Mouse (Mus musculus): ENCODE results near the gene Mpzl1. TPM values are rescaled to one million over a fixed set of nuclear protein-coding genes. Genes with fewer than 3 reads are reported as not detected.

Gene Mpzl1
- polyA plus RNA-seq, 1 experiment, result 0.53 TPM

DNA sequence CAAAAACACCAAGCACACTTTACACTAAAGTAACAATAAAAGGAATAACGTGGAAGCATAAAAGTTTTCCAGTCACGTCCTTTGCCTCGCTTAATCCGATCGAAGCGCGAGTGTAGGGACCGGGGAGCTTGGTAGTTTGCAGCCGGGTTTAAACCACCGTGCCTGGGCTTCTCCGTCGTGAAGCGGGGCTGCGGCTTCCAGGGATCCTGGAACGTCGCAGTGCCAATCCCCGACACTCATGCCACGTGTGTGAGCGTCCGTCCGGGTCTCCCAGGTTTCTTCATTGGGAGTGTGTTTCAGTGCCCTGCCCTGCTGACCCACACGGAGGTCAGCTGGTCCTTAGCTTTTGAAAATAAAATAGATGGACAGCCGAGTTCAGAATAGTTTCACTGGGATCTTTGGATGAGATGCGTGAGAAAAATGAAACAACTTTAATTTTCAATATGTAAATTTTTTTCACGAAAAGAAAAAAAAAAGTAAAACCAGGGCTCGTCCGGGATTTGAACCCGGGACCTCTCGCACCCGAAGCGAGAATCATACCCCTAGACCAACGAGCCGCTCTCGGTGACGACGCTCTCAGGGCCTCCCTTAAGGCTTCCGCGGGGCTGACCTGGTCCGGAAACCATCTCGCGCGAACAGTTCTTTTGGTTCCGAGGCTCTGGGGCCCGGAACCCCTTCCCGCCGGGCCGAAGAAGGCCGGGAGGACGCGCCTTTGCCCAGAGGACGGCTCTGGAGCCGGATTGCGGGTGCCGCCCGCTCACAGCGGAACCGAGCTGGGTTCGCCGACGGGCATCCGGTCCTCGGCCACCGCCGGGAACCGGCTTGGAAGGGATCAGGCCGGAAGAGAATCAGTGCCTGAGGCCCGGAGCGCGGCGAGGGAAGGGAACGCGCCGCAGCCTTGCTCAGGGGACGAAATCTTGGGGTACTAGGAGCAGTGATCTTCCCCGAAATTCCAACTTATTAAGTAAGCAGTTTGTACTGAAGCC is 7.7 kb upstream of the Mpzl1 start:
- no peak; the same call in 1 of the 2 replicates for TF ChIP-seq FLI1 (IDR thresholded peaks at IDR 0.05; ENCODE audit: low read length)
- TF ChIP-seq GATA1 (IDR thresholded peaks at IDR 0.05; ENCODE audit: borderline replicate concordance, low read length), result no peak

DNA sequence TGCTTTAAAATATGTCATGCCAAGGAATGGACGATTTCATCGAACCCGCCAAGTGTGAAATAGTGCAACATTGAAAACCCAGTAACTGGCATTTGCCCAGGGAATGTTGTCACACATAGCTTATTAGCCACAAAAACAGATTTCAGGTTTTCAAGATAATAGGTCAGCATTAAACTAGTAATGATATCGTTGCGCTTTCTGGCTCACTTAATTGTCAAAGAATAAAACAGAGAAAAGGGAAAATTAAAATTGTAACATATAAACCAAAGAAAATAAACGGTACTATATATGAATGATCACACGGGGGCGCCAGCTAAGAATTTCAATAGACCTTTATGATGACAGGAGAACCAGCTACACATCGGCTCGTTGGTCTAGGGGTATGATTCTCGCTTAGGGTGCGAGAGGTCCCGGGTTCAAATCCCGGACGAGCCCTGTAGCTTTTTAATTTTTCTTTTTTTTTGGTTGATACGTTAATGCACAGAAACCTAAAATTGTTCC is 7.0 kb upstream of the Mpzl1 start:
- Histone ChIP-seq H3K9me3 (no peaks in the 10 kb centered on the region), H3K27me3 (replicated peaks) (peaks cover 42% of the 10 kb centered on the region), H3K4me3 (replicated peaks) (peak overlapping the region; percentile 93), H3K4me1 (peaks cover 24% of the 10 kb centered on the region), H3K36me3 (replicated peaks; ENCODE audit: low read length) (no peaks in the 10 kb centered on the region)
- no peak for TF ChIP-seq FLI1 (IDR thresholded peaks at IDR 0.05; ENCODE audit: low read length)
- no peak for TF ChIP-seq GATA1 (IDR thresholded peaks at IDR 0.05; ENCODE audit: borderline replicate concordance, low read length)

More for the DNA sequence above, 7.7 kb upstream of the Mpzl1 start:
- Histone ChIP-seq H3K4me3 (replicated peaks) (peak overlapping the region; percentile 93), H3K36me3 (replicated peaks; ENCODE audit: low read length) (no peaks in the 10 kb centered on the region), H3K27me3 (replicated peaks) (peaks cover 44% of the 10 kb centered on the region), H3K9me3 (peaks cover 1% of the 10 kb centered on the region), H3K4me1 (peaks cover 24% of the 10 kb centered on the region)

DNA sequence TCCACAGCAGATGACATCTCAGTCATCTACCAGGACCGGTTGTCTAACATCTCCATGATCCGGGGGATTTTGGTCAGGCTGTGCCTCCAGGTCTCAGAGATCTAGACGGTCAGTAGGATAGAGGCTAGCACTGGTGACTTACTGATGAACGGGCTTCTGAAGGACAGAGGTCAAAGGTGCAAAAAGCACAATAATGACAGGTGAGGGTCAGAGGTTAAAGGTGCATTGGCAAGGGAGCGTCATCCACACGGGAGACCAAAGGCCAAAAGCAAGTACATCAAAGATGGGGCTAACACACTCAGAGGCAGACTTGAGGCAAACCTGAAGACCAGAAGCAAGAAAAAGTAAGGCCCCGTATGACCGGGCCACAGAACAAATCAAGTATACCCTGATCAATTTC is 2.0 kb upstream of the Mpzl1 start:
- TF ChIP-seq FLI1 (IDR thresholded peaks at IDR 0.05; ENCODE audit: low read length), result no peak
- TF ChIP-seq GATA1 (IDR thresholded peaks at IDR 0.05; ENCODE audit: borderline replicate concordance, low read length), result no peak
- H3K9me3 ChIP-seq, result no peaks in the 10 kb centered on the region
- H3K36me3 ChIP-seq (replicated peaks; ENCODE audit: low read length), result no peaks in the 10 kb centered on the region
- peaks cover 54% of the 10 kb centered on the region for H3K27me3 ChIP-seq (replicated peaks)
- no peak overlapping the region for H3K4me3 ChIP-seq (replicated peaks)
- peaks cover 32% of the 10 kb centered on the region for H3K4me1 ChIP-seq

DNA sequence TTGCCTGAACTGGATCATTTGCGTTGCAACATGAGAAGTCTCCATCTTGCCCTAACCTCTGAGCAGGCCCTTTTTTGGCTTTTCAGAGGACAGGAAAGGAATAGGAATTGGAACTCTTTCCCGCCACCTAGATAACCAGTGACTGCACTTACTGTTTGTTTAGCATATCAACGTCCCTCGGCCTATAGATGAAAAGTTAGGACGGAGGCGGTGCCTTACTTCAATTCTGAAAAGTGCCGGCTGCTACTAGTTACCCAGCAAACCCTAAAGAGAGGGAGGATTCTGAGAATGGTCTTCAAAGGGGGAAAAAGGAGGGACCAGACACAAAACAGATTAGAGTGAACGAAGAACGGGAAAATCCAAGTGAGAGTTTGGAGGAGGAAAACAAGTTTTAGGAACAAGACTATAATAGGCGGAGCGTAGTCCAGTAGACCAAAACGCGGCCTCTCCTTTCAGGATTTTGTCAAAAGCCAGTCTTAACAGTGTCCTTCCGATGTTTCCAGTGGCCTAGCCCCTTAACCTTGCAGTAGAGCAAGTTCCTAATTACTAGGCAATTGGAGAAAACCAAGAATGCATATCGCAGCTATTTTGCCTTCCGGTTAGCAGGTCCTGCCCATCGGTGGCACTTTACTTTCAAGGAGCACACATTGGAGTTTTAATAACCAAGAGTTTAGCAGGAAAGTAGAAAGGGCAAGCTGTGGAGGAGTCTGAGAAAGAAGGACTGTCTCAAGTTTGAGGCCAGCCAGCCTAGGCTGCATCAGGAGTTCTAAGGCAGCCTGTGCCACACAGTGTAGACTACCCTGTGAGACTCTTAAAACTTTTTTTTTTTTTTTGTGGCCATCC is 938 bp upstream of the Mpzl1 start:
- H3K4me1 ChIP-seq, result peaks cover 35% of the 10 kb centered on the region
- H3K9me3 ChIP-seq, result no peaks in the 10 kb centered on the region
- peaks cover 59% of the 10 kb centered on the region for H3K27me3 ChIP-seq (replicated peaks)
- H3K4me3 ChIP-seq (replicated peaks), result peak overlapping the region; percentile 92
- no peaks in the 10 kb centered on the region for H3K36me3 ChIP-seq (replicated peaks; ENCODE audit: low read length)
- TF ChIP-seq FLI1 (IDR thresholded peaks at IDR 0.05; ENCODE audit: low read length), result no peak
- TF ChIP-seq GATA1 (IDR thresholded peaks at IDR 0.05; ENCODE audit: borderline replicate concordance, low read length), result no peak

DNA sequence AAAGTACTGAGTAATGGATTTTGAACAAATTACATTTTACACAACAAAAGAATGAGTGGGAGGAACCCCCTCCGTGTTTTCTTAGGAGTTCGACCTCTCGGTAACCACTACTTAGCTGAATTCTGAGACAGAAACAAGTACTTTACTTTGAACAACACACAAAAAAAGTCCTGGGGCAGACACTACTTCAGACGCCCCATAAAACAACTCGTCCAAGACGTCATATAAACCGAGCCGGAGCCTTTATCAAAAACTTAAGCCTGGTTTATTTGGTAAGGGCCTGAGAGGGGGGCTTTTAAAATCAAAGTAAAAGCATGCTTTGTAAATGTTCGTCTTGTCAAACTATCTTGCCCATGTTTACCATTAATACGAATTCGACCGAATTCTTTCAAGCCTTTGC is 993 bp downstream of the Mpzl1 start:
- H3K9me3 ChIP-seq, result no peaks in the 10 kb centered on the region
- no peaks in the 10 kb centered on the region for H3K36me3 ChIP-seq (replicated peaks; ENCODE audit: low read length)
- no peak overlapping the region for H3K4me3 ChIP-seq (replicated peaks)
- peaks cover 69% of the 10 kb centered on the region for H3K27me3 ChIP-seq (replicated peaks)
- H3K4me1 ChIP-seq, result peaks cover 40% of the 10 kb centered on the region
- no peak for TF ChIP-seq FLI1 (IDR thresholded peaks at IDR 0.05; ENCODE audit: low read length)
- TF ChIP-seq GATA1 (IDR thresholded peaks at IDR 0.05; ENCODE audit: borderline replicate concordance, low read length), result no peak

DNA sequence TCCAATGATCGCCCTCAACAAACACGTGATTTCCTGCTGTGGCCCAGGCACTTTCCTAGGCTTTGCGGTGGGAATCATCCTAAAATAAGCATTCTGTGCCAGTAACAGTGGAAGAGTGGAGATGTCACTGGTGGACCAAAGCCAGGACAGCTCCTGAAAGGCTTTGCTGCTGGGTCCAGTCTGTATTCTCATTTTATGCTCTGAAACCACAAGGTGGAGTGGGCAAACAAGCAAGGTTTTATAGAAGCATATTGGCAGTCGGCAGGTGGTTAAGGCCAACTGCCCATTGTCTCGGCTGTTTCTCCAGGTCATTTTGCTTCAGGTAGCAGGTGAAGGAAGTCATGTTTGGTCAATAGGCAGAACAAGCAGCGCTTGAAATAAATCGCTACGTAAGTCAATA is 3.2 kb downstream of the Mpzl1 start:
- H3K9me3 ChIP-seq, result no peaks in the 10 kb centered on the region
- no peaks in the 10 kb centered on the region for H3K36me3 ChIP-seq (replicated peaks; ENCODE audit: low read length)
- H3K4me3 ChIP-seq (replicated peaks), result no peak overlapping the region
- H3K4me1 ChIP-seq, result peaks cover 44% of the 10 kb centered on the region
- peaks cover 67% of the 10 kb centered on the region for H3K27me3 ChIP-seq (replicated peaks)
- TF ChIP-seq GATA1 (IDR thresholded peaks at IDR 0.05; ENCODE audit: borderline replicate concordance, low read length), result no peak
- TF ChIP-seq FLI1 (IDR thresholded peaks at IDR 0.05; ENCODE audit: low read length), result no peak

DNA sequence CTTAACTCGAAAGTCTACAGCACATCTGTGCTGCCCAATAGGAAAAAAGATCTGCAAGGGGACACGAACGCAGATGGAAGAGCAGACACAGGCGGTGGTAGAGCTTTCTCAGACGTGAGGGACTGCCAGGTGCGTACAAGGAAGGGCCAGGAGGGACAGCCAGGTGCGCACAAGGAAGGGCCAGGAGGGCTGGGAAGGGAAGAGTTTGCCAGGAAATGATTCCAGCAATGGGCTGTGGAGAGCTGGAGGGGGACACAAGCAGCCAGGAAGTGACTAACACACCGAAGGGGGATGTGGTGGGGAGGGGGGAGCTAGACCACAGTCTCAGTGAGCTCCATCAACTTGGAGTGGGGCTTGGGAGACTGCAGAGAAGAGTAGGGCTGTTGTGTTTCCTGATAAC is 4.4 kb downstream of the Mpzl1 start:
- peaks cover 42% of the 10 kb centered on the region for H3K4me1 ChIP-seq
- H3K27me3 ChIP-seq (replicated peaks), result peaks cover 62% of the 10 kb centered on the region
- no peak for TF ChIP-seq GATA1 (IDR thresholded peaks at IDR 0.05; ENCODE audit: borderline replicate concordance, low read length)
- TF ChIP-seq FLI1 (IDR thresholded peaks at IDR 0.05; ENCODE audit: low read length), result no peak

DNA sequence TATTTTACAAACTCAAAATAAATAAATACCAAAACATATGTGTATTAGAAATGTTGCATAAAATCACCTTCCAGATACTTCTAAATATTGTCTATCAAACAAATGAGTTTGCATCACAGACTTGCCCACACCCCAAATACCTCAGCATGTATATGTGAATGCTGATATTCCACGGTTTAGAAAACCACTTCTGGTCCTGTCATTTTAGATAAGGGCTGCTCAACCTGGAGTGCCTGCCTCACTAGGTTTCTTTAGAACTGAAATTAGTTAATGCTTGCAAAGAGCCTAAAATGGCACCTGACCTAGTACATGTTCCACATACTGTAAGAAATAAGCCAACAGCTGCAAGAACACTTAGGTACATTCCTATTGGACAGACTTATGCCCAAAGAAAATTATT is 5.7 kb downstream of the Mpzl1 start:
- TF ChIP-seq FLI1 (IDR thresholded peaks at IDR 0.05; ENCODE audit: low read length), result no peak
- TF ChIP-seq GATA1 (IDR thresholded peaks at IDR 0.05; ENCODE audit: borderline replicate concordance, low read length), result no peak
- no peaks in the 10 kb centered on the region for H3K36me3 ChIP-seq (replicated peaks; ENCODE audit: low read length)
- H3K27me3 ChIP-seq (replicated peaks), result peaks cover 50% of the 10 kb centered on the region
- H3K4me1 ChIP-seq, result peaks cover 29% of the 10 kb centered on the region
- no peaks in the 10 kb centered on the region for H3K9me3 ChIP-seq
- no peak overlapping the region for H3K4me3 ChIP-seq (replicated peaks)

More for the DNA sequence above, 4.4 kb downstream of the Mpzl1 start:
- Histone ChIP-seq H3K9me3 (no peaks in the 10 kb centered on the region), H3K4me3 (replicated peaks) (no peak overlapping the region), H3K36me3 (replicated peaks; ENCODE audit: low read length) (no peaks in the 10 kb centered on the region)

DNA sequence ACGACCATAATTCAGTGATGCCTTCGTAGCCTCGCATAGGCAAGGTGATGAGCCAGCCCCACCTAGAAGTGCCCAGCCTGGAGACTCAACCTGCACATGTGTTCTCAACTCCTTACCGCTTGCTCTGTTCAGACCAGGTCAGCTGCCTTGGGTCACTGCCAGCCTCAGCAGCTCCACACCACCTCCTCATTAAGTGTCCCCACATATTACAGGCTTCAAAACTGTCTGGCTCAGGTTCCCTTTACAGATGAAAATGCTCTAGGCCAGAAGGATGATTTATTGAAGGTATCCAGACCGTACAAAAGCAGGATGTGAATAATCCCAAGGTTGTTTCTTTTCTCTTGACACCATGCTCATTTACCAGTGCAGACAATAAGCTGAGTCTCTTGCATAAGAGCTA is 8.4 kb downstream of the Mpzl1 start:
- Histone ChIP-seq H3K9me3 (no peaks in the 10 kb centered on the region), H3K4me1 (peaks cover 25% of the 10 kb centered on the region), H3K27me3 (replicated peaks) (peaks cover 27% of the 10 kb centered on the region), H3K4me3 (replicated peaks) (no peak overlapping the region), H3K36me3 (replicated peaks; ENCODE audit: low read length) (no peaks in the 10 kb centered on the region)
- TF ChIP-seq GATA1 (IDR thresholded peaks at IDR 0.05; ENCODE audit: borderline replicate concordance, low read length) (no peak), FLI1 (IDR thresholded peaks at IDR 0.05; ENCODE audit: low read length) (no peak)

Data from megakaryocyte, embryonic 14.5 days (primary cell).